Comparison of ENCODE assay signal across 31 mouse cellular contexts in genomic region chr8:29341595-29341994, GRCm38 (mm10).
"Had no signal": no experiment of that assay in that cellular context is flagged by ENCODE, and none has a peak within 500 bp of the region (broad histone marks: within the 10 kb centered on the region; RNA-seq: fewer than 3 reads in every experiment).

No protein-coding gene starts in this region.

- H3K36me3 ChIP-seq: heart, embryonic 10.5 days; heart, embryonic 12.5 days; heart, embryonic 13.5 days; heart, embryonic 15.5 days; hindbrain, embryonic 10.5 days; hindbrain, embryonic 12.5 days; hindbrain, embryonic 13.5 days; hindbrain, embryonic 15.5 days; intestine, embryonic 15.5 days; kidney, embryonic 15.5 days had no signal

- H3K4me2 ChIP-seq: heart, embryonic 11.5 days; heart, embryonic 12.5 days; heart, embryonic 13.5 days; heart, embryonic 15.5 days; hindbrain, embryonic 12.5 days; hindbrain, embryonic 13.5 days; hindbrain, embryonic 14.5 days; hindbrain, embryonic 15.5 days; intestine, embryonic 15.5 days; kidney, embryonic 15.5 days had no signal

- H3K4me3 ChIP-seq: heart, embryonic 10.5 days; heart, embryonic 12.5 days; heart, embryonic 13.5 days; heart, embryonic 15.5 days; hindbrain, embryonic 10.5 days; hindbrain, embryonic 12.5 days; hindbrain, embryonic 13.5 days; hindbrain, embryonic 15.5 days; intestine, embryonic 15.5 days; kidney, embryonic 15.5 days; layer of hippocampus, adult 2 months; left cerebral cortex, adult 2 months had no signal

- H3K9me3 ChIP-seq: heart, embryonic 10.5 days; heart, embryonic 12.5 days; heart, embryonic 13.5 days; heart, embryonic 15.5 days; hindbrain, embryonic 10.5 days; hindbrain, embryonic 12.5 days; hindbrain, embryonic 13.5 days; hindbrain, embryonic 15.5 days; intestine, embryonic 15.5 days; kidney, embryonic 15.5 days had no signal

- H3K27me3 ChIP-seq: heart, embryonic 12.5 days; heart, embryonic 13.5 days; heart, embryonic 15.5 days; hindbrain, embryonic 12.5 days; hindbrain, embryonic 13.5 days; hindbrain, embryonic 15.5 days; intestine, embryonic 15.5 days; kidney, embryonic 15.5 days had no signal

- H3K4me1 ChIP-seq: heart, embryonic 10.5 days; heart, embryonic 12.5 days; heart, embryonic 13.5 days; heart, embryonic 15.5 days; hindbrain, embryonic 10.5 days; hindbrain, embryonic 12.5 days; hindbrain, embryonic 13.5 days; hindbrain, embryonic 15.5 days; intestine, embryonic 15.5 days; kidney, embryonic 15.5 days had no signal

- DNase-seq: heart, postnatal 10 days; heart, postnatal 14 days; heart, postnatal 36 days; heart, postnatal 4 days; kidney, adult 11 months; kidney, adult 2 months; kidney, adult 8-10 months; kidney, adult 9 months; kidney, postnatal 10 days; kidney, postnatal 14 days; kidney, postnatal 25 days; kidney, postnatal 36 days; kidney, postnatal 4 days; layer of hippocampus, adult 9-11 months; layer of hippocampus, postnatal 36 days had no signal

- H3K27ac ChIP-seq: heart, embryonic 10.5 days; heart, embryonic 13.5 days; heart, embryonic 15.5 days; hindbrain, embryonic 10.5 days; hindbrain, embryonic 12.5 days; hindbrain, embryonic 13.5 days; hindbrain, embryonic 14.5 days; hindbrain, embryonic 15.5 days; hindbrain, postnatal 0 days; intestine, embryonic 15.5 days; kidney, embryonic 15.5 days; kidney, postnatal 0 days; layer of hippocampus, adult 2 months; left cerebral cortex, adult 2 months had no signal

- H3K9ac ChIP-seq: heart, embryonic 12.5 days; heart, embryonic 13.5 days; heart, embryonic 15.5 days; hindbrain, embryonic 12.5 days; hindbrain, embryonic 13.5 days; hindbrain, embryonic 14.5 days; hindbrain, embryonic 15.5 days; intestine, embryonic 15.5 days; kidney, embryonic 15.5 days had no signal
